Comparison of ENCODE assay signal across 9 mouse cellular contexts in the genomic region with DNA sequence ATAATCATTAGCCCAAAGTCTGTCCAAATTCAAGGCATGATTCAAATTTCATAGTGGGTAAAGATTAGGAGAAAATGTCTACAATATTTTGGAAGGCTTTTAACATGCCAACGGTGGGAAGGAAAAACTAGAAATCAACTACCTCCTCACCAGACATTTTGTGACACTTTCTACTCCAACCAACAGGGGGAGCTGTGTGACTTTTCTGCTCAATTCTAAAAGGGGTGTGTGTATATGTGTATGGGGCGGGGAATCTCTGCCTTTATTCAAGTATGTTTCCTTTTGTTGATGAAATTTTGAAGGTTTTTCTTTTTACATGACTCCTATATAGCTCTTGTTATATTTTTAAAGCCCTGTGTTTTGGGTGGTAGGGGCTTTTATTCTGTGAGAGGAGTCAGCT.
DNase-seq lines count a peak whose midpoint lies in the region; ATAC-seq and TF ChIP-seq lines count a peak whose summit lies in the region.
"Had no signal": no experiment of that assay in that cellular context is flagged by ENCODE, and none has a peak within 500 bp of the region (broad histone marks: within the 10 kb centered on the region; RNA-seq: fewer than 3 reads in every experiment).

No protein-coding gene starts in this region.

- no peak overlapping the region for H3K9ac ChIP-seq in intestine, postnatal 0 days (ENCODE audit: low read depth, low read length)
- H3K9ac ChIP-seq in intestine, embryonic 15.5 days = no peak overlapping the region
- H3K9ac ChIP-seq in ES-E14 (ENCODE audit: insufficient read depth, low read depth, low read length, poor library complexity, severe bottlenecking) = no peak overlapping the region
- H3K9ac ChIP-seq in hindbrain, embryonic 12.5 days = no peak overlapping the region
- H3K9ac ChIP-seq: neural tube, embryonic 13.5 days had no signal

- H3K4me3 ChIP-seq in intestine, postnatal 0 days (ENCODE audit: low read depth, low read length) = no peak overlapping the region
- H3K4me3 ChIP-seq in intestine, embryonic 15.5 days (replicated peaks) = no peak overlapping the region
- no peak overlapping the region for H3K4me3 ChIP-seq in ES-E14 (ENCODE audit: insufficient read depth in 1 of 2, low read depth in 1 of 2, low read length in 2 of 2, poor library complexity in 1 of 2, severe bottlenecking in 1 of 2)
- no peak overlapping the region for H3K4me3 ChIP-seq in hindbrain, embryonic 12.5 days
- H3K4me3 ChIP-seq: neural tube, embryonic 13.5 days had no signal

- WGBS in intestine, postnatal 0 days = 42% methylated on average over 2 of the region's 2 CpGs
- WGBS in intestine, embryonic 15.5 days = 52% methylated on average over 2 of the region's 2 CpGs
- 65% methylated on average over 2 of the region's 2 CpGs for WGBS in hindbrain, embryonic 12.5 days

- in situ Hi-C loops in ES-E14 (cut with MboI; ENCODE audit: low sequenced_read_pairs in 2 of 2, unreplicated experiment in 2 of 2) = no loop called here

- DNase-seq in 3T3-L1 (ENCODE audit: low read depth, low spot score) = peak; percentile 79
- peak; percentile 21 for DNase-seq in ES-E14 (ENCODE audit: low read depth, low spot score)
- DNase-seq in embryo, embryonic 10.5 days (ENCODE audit: low spot score) = peak; percentile 71
- peak; percentile 56 to 74 for DNase-seq in kidney, postnatal 36 days

- no peak overlapping the region for H3K4me2 ChIP-seq in intestine, postnatal 0 days (replicated peaks; ENCODE audit: low read depth)
- no peak overlapping the region for H3K4me2 ChIP-seq in intestine, embryonic 15.5 days (replicated peaks)
- H3K4me2 ChIP-seq in hindbrain, embryonic 12.5 days (replicated peaks) = no peak overlapping the region
- H3K4me2 ChIP-seq: neural tube, embryonic 13.5 days had no signal

- no peaks in the 10 kb centered on the region for H3K27me3 ChIP-seq in intestine, postnatal 0 days (replicated peaks; ENCODE audit: control insufficient read depth, insufficient read depth, low read length)
- no peaks in the 10 kb centered on the region; the same call in 1 of the 2 replicates for H3K27me3 ChIP-seq in intestine, embryonic 15.5 days (replicated peaks)
- no peaks in the 10 kb centered on the region for H3K27me3 ChIP-seq in hindbrain, embryonic 12.5 days
- H3K27me3 ChIP-seq: neural tube, embryonic 13.5 days had no signal

- peak; percentile 79 for TF ChIP-seq CTCF in intestine, postnatal 0 days (IDR thresholded peaks at IDR 0.05; ENCODE audit: low read depth)

- H3K36me3 ChIP-seq in intestine, postnatal 0 days (ENCODE audit: control insufficient read depth, insufficient read depth) = no peaks in the 10 kb centered on the region
- no peaks in the 10 kb centered on the region for H3K36me3 ChIP-seq in intestine, embryonic 15.5 days
- no peaks in the 10 kb centered on the region for H3K36me3 ChIP-seq in ES-E14 (ENCODE audit: control insufficient read depth, insufficient read depth, low read length, poor library complexity, severe bottlenecking)
- no peaks in the 10 kb centered on the region for H3K36me3 ChIP-seq in hindbrain, embryonic 12.5 days
- H3K36me3 ChIP-seq: neural tube, embryonic 13.5 days had no signal

- no peaks in the 10 kb centered on the region for H3K4me1 ChIP-seq in intestine, postnatal 0 days (replicated peaks; ENCODE audit: control insufficient read depth, insufficient read depth, low read length)
- no peaks in the 10 kb centered on the region for H3K4me1 ChIP-seq in intestine, embryonic 15.5 days (replicated peaks)
- no peaks in the 10 kb centered on the region for H3K4me1 ChIP-seq in ES-E14 (ENCODE audit: control insufficient read depth in 2 of 2, insufficient read depth in 2 of 2, low read length in 2 of 2, poor library complexity in 1 of 2)
- no peaks in the 10 kb centered on the region for H3K4me1 ChIP-seq in hindbrain, embryonic 12.5 days
- H3K4me1 ChIP-seq: neural tube, embryonic 13.5 days had no signal

- H3K27ac ChIP-seq in intestine, postnatal 0 days (ENCODE audit: low read depth, low read length) = no peak overlapping the region
- H3K27ac ChIP-seq in intestine, embryonic 15.5 days = no peak overlapping the region
- H3K27ac ChIP-seq in ES-E14 (ENCODE audit: insufficient read depth, low read depth, low read length, poor library complexity, severe bottlenecking) = no peak overlapping the region
- H3K27ac ChIP-seq in hindbrain, embryonic 12.5 days = no peak overlapping the region
- H3K27ac ChIP-seq: neural tube, embryonic 13.5 days had no signal

- H3K9me3 ChIP-seq in intestine, postnatal 0 days (ENCODE audit: control insufficient read depth) = no peaks in the 10 kb centered on the region
- no peaks in the 10 kb centered on the region for H3K9me3 ChIP-seq in intestine, embryonic 15.5 days
- no peaks in the 10 kb centered on the region for H3K9me3 ChIP-seq in ES-E14 (ENCODE audit: control insufficient read depth, insufficient read depth, low read depth, low read length)
- no peaks in the 10 kb centered on the region for H3K9me3 ChIP-seq in hindbrain, embryonic 12.5 days (replicated peaks)
- H3K9me3 ChIP-seq: neural tube, embryonic 13.5 days had no signal

- ATAC-seq in intestine, postnatal 0 days = peak; percentile 46; the same call in 1 of the 2 replicates
- ATAC-seq in intestine, embryonic 15.5 days = no peak
- ATAC-seq in erythroid progenitor cell, adult 5-6 weeks (replicated peaks; ENCODE audit: low FRiP score, poor library complexity, severe bottlenecking) = no peak
- no peak for ATAC-seq in hindbrain, embryonic 12.5 days (ENCODE audit: low FRiP score)

TF ChIP-seq in ES-E14, 5 proteins besides CTCF, POLR2A, EP300 and RAD21:
- TF ChIP-seq MAFK (IDR thresholded peaks at IDR 0.05; ENCODE audit: insufficient read depth, low read depth, low read length) (no peak), ZNF384 (IDR thresholded peaks at IDR 0.05; ENCODE audit: low read depth, low read length) (no peak), ZC3H11A (IDR thresholded peaks at IDR 0.05; ENCODE audit: borderline replicate concordance, low read depth, low read length) (no peak), CHD2 (IDR thresholded peaks at IDR 0.05; ENCODE audit: low read depth, low read length) (no peak), HCFC1 (IDR thresholded peaks at IDR 0.05; ENCODE audit: borderline replicate concordance, insufficient read depth, low read length) (no peak)
TF ChIP-seq in ES-E14: peak in this region for 0.

Comparison
In these comparisons a context has a peak if more than half of its experiments do, and no peak if none do; other contexts are left out.
1. DNase-seq: peak in every context shown above with its lines; median percentile 79 in 3T3-L1; 71 in embryo, embryonic 10.5 days; 65 in kidney, postnatal 36 days; 21 in ES-E14.